ENCODE assay signal across 30 mouse cellular contexts in genomic region chr12:52306348-52306747, GRCm38 (mm10).
DNase-seq lines count a peak whose midpoint lies in the region; ATAC-seq and TF ChIP-seq lines count a peak whose summit lies in the region.
"Had no signal": no experiment of that assay in that cellular context is flagged by ENCODE, and none has a peak within 500 bp of the region (broad histone marks: within the 10 kb centered on the region; RNA-seq: fewer than 3 reads in every experiment).

No protein-coding gene starts in this region.

- TF ChIP-seq CTCF in liver, postnatal 0 days (IDR thresholded peaks at IDR 0.05; ENCODE audit: low read depth) = 0 out of 2 replicates have a peak, but pooled peaks have one; percentile 2
- peak; percentile 48 for TF ChIP-seq CTCF in lung, postnatal 0 days (IDR thresholded peaks at IDR 0.05)

- H3K4me2 ChIP-seq in liver, postnatal 0 days (ENCODE audit: low read depth, low read length) = no peak overlapping the region
- H3K4me2 ChIP-seq in liver, embryonic 12.5 days = no peak overlapping the region
- H3K4me2 ChIP-seq in lung, embryonic 15.5 days = no peak overlapping the region
- no peak overlapping the region for H3K4me2 ChIP-seq in lung, postnatal 0 days (replicated peaks; ENCODE audit: low read depth, low read length)
- H3K4me2 ChIP-seq: embryonic facial prominence, embryonic 15.5 days; forebrain, embryonic 12.5 days; heart, embryonic 15.5 days; hindbrain, embryonic 13.5 days; kidney, embryonic 15.5 days; limb, embryonic 15.5 days; midbrain, embryonic 12.5 days; neural tube, embryonic 12.5 days had no signal

- no peaks in the 10 kb centered on the region for H3K36me3 ChIP-seq in liver, postnatal 0 days (replicated peaks; ENCODE audit: insufficient read depth, low read length)
- no peaks in the 10 kb centered on the region for H3K36me3 ChIP-seq in liver, embryonic 12.5 days
- H3K36me3 ChIP-seq in lung, embryonic 15.5 days = no peaks in the 10 kb centered on the region
- no peaks in the 10 kb centered on the region for H3K36me3 ChIP-seq in lung, postnatal 0 days (ENCODE audit: insufficient read depth, low read length)
- H3K36me3 ChIP-seq: embryonic facial prominence, embryonic 10.5 days; embryonic facial prominence, embryonic 15.5 days; forebrain, embryonic 12.5 days; heart, embryonic 10.5 days; heart, embryonic 15.5 days; hindbrain, embryonic 13.5 days; kidney, embryonic 15.5 days; limb, embryonic 10.5 days; limb, embryonic 15.5 days; midbrain, embryonic 12.5 days; neural tube, embryonic 12.5 days had no signal

- H3K4me3 ChIP-seq in liver, postnatal 0 days (ENCODE audit: low read depth, low read length) = no peak overlapping the region
- no peak overlapping the region for H3K4me3 ChIP-seq in liver, embryonic 12.5 days
- no peak overlapping the region for H3K4me3 ChIP-seq in lung, embryonic 15.5 days
- no peak overlapping the region for H3K4me3 ChIP-seq in lung, postnatal 0 days (ENCODE audit: low read depth, low read length)
- H3K4me3 ChIP-seq: embryonic facial prominence, embryonic 10.5 days; embryonic facial prominence, embryonic 15.5 days; forebrain, embryonic 12.5 days; heart, embryonic 10.5 days; heart, embryonic 15.5 days; hindbrain, embryonic 13.5 days; kidney, embryonic 15.5 days; limb, embryonic 10.5 days; limb, embryonic 15.5 days; midbrain, embryonic 12.5 days; myocyte; neural tube, embryonic 12.5 days had no signal

- TF ChIP-seq EP300 in liver, postnatal 0 days (IDR thresholded peaks at IDR 0.05; ENCODE audit: low read depth) = no peak
- TF ChIP-seq EP300 in lung, postnatal 0 days (IDR thresholded peaks at IDR 0.05) = no peak

- no peak overlapping the region for H3K27ac ChIP-seq in liver, postnatal 0 days (ENCODE audit: low read depth)
- no peak overlapping the region for H3K27ac ChIP-seq in liver, embryonic 12.5 days
- H3K27ac ChIP-seq in lung, embryonic 15.5 days = peak overlapping the region; percentile 41
- H3K27ac ChIP-seq in lung, postnatal 0 days (ENCODE audit: low read length) = no peak overlapping the region
- H3K27ac ChIP-seq: embryonic facial prominence, embryonic 10.5 days; embryonic facial prominence, embryonic 15.5 days; forebrain, embryonic 12.5 days; heart, embryonic 10.5 days; heart, embryonic 15.5 days; hindbrain, embryonic 13.5 days; kidney, embryonic 15.5 days; limb, embryonic 10.5 days; limb, embryonic 15.5 days; liver, embryonic 14.5 days; midbrain, embryonic 12.5 days; neural tube, embryonic 12.5 days had no signal

- H3K27me3 ChIP-seq in liver, postnatal 0 days (ENCODE audit: insufficient read depth, low read length) = no peaks in the 10 kb centered on the region
- no peaks in the 10 kb centered on the region for H3K27me3 ChIP-seq in liver, embryonic 12.5 days (replicated peaks)
- no peaks in the 10 kb centered on the region for H3K27me3 ChIP-seq in lung, embryonic 15.5 days
- H3K27me3 ChIP-seq in lung, postnatal 0 days (replicated peaks; ENCODE audit: insufficient read depth, low read length) = no peaks in the 10 kb centered on the region
- H3K27me3 ChIP-seq: embryonic facial prominence, embryonic 15.5 days; forebrain, embryonic 12.5 days; heart, embryonic 15.5 days; hindbrain, embryonic 13.5 days; kidney, embryonic 15.5 days; limb, embryonic 15.5 days; midbrain, embryonic 12.5 days; neural tube, embryonic 12.5 days had no signal

- DNase-seq in liver, postnatal 0 days = no peak
- peak; percentile 45 for DNase-seq in lung, postnatal 0 days (ENCODE audit: low spot score)
- peak; percentile 65 to 83 for DNase-seq in lung, postnatal 4 days
- DNase-seq in embryo, embryonic 11 days = no peak
- DNase-seq: adrenal gland, postnatal 36 days; B cell, adult 2 months; cerebellum, adult 18-20 months; cerebellum, postnatal 10 days; forebrain, postnatal 0 days; heart, postnatal 36 days; layer of hippocampus, postnatal 36 days; right cerebral cortex, adult 18-20 months; spleen, adult 18-20 months; thymus, postnatal 36 days had no signal

- ATAC-seq in liver, postnatal 0 days = no peak
- no peak for ATAC-seq in liver, embryonic 12.5 days
- peak; percentile 90; the same call in 1 of the 2 replicates for ATAC-seq in lung, embryonic 15.5 days (ENCODE audit: borderline replicate concordance, extremely low read depth, low FRiP score, low TSS enrichment)
- peak; percentile 65 for ATAC-seq in lung, postnatal 0 days
- ATAC-seq: forebrain, postnatal 0 days; intestine, embryonic 16.5 days had no signal

- H3K9ac ChIP-seq in liver, postnatal 0 days (replicated peaks) = no peak overlapping the region
- no peak overlapping the region for H3K9ac ChIP-seq in liver, embryonic 12.5 days
- no peak overlapping the region for H3K9ac ChIP-seq in lung, embryonic 15.5 days
- H3K9ac ChIP-seq in lung, postnatal 0 days (replicated peaks; ENCODE audit: low read depth) = no peak overlapping the region
- H3K9ac ChIP-seq: embryonic facial prominence, embryonic 15.5 days; forebrain, embryonic 12.5 days; forebrain, postnatal 0 days; heart, embryonic 15.5 days; hindbrain, embryonic 13.5 days; kidney, embryonic 15.5 days; limb, embryonic 15.5 days; liver, embryonic 14.5 days; midbrain, embryonic 12.5 days; neural tube, embryonic 12.5 days had no signal

- no peaks in the 10 kb centered on the region; the same call in 1 of the 2 replicates for H3K4me1 ChIP-seq in liver, postnatal 0 days (ENCODE audit: insufficient read depth)
- no peaks in the 10 kb centered on the region for H3K4me1 ChIP-seq in liver, embryonic 12.5 days
- H3K4me1 ChIP-seq in lung, embryonic 15.5 days = peaks cover 16% of the 10 kb centered on the region
- no peaks in the 10 kb centered on the region for H3K4me1 ChIP-seq in lung, postnatal 0 days (ENCODE audit: insufficient read depth, low read depth, low read length)
- H3K4me1 ChIP-seq: embryonic facial prominence, embryonic 15.5 days; forebrain, embryonic 12.5 days; heart, embryonic 15.5 days; hindbrain, embryonic 13.5 days; kidney, embryonic 15.5 days; limb, embryonic 15.5 days; midbrain, embryonic 12.5 days; neural tube, embryonic 12.5 days had no signal

- no peaks in the 10 kb centered on the region for H3K9me3 ChIP-seq in liver, postnatal 0 days (ENCODE audit: low read length)
- no peaks in the 10 kb centered on the region for H3K9me3 ChIP-seq in liver, embryonic 12.5 days (replicated peaks)
- no peaks in the 10 kb centered on the region for H3K9me3 ChIP-seq in lung, embryonic 15.5 days
- no peaks in the 10 kb centered on the region for H3K9me3 ChIP-seq in lung, postnatal 0 days (ENCODE audit: low read length)
- H3K9me3 ChIP-seq: embryonic facial prominence, embryonic 10.5 days; embryonic facial prominence, embryonic 15.5 days; forebrain, embryonic 12.5 days; heart, embryonic 10.5 days; heart, embryonic 15.5 days; hindbrain, embryonic 13.5 days; kidney, embryonic 15.5 days; limb, embryonic 10.5 days; limb, embryonic 15.5 days; midbrain, embryonic 12.5 days; neural tube, embryonic 12.5 days had no signal

- WGBS in liver, postnatal 0 days (ENCODE audit: insufficient replicate concordance) = 78% methylated on average over 7 of the region's 7 CpGs
- WGBS in liver, embryonic 12.5 days (ENCODE audit: insufficient replicate concordance) = 83% methylated on average over 7 of the region's 7 CpGs
- WGBS in lung, embryonic 15.5 days = 43% methylated on average over 7 of the region's 7 CpGs
- WGBS in lung, postnatal 0 days = 43% methylated on average over 7 of the region's 7 CpGs

Comparison
In these comparisons a context has a peak if more than half of its experiments do, and no peak if none do; other contexts are left out.
1. ATAC-seq: peak in lung, embryonic 15.5 days (single experiment) and lung, postnatal 0 days (single experiment); none in liver, postnatal 0 days (single experiment) and liver, embryonic 12.5 days (single experiment).
2. DNase-seq: peak in lung, postnatal 0 days (single experiment) and lung, postnatal 4 days (2 of 2); none in liver, postnatal 0 days (single experiment) and embryo, embryonic 11 days (single experiment).